Mouse (Mus musculus) neutrophil, adult 59 days (primary cell): ENCODE data around the gene Neb. TPM values are rescaled to one million over a fixed set of nuclear protein-coding genes. Genes with fewer than 3 reads are reported as not detected.

ENCODE experiments used
- total RNA-seq, 2 experiments: library from RNA; stranded (reverse); gene quantifications; 1 replicate in 1 of 2; 2 replicates in 1 of 2; pipeline ENCODE4 v1.2.4; 2023

The Neb gene
- total RNA-seq = under 1 TPM; 0.27 to 0.29 TPM

GRCm38 (mm10) chr2:52378448-52378804 is at the start of gene Neb:
Gene Neb, minus strand, starts transcription at chr2:52378474.

DNA sequence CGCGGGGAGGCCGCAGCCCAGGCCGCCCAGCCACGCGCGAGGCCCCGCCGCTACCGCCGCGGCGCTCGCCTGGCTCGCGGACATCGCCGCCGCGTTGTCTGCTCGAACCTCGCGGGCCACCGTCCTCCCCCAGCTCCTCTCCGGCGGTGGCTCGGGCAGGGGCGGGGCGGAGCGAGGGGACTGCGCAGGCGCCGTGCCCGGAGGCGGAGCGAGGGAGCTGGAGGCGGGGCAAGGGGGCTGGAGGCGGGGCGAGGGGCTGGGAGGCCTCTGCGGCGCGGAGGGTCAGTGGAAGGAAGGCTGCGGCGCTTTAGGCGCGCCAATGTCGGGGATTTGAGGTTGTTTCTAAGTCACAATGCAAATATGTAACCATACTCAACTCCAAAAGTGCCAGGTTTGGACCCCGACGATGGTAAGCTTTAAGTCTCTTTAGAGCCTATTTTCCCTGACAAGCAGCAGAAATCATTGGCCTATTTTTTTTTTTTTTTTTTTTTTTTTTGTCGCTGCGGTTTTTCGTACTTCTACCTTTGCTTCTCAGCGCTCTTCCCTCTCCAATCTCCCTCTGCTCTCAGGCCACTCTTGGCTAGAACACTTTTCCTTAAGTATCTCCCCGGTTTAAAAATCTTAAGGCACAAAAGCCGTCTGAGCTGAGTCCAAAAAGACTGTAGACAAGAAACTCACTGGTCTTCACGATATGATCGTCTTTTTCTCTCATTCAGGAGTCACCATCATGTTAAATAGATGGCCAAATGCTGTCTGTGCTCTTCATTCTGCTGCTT is 46.7 kb upstream of the Neb start, which contains the start of gene Arl5a:
Gene Arl5a (minus strand): TSS at position 155 of the 776 bp plus-strand sequence.

Other genes with a start within 250 kb of the Neb start
- 10 to 100 TPM; 16.9 to 18.7 TPM for gene Arl5a, start 46.4 kb upstream of the Neb start, total RNA-seq